Mouse (Mus musculus): ENCODE measurements around the gene Car14. TPM values are rescaled to one million over a fixed set of nuclear protein-coding genes. Genes with fewer than 3 reads are reported as not detected.
A peak's percentile ranks its signal among the peaks of the same experiment; 100 is the strongest.
"Not testable (repeated sequence)": the region's sequence is repeated elsewhere in the genome, so short reads cannot be mapped to it uniquely, and the experiment has no call there.

The Car14 gene
- polyA plus RNA-seq, 1 experiment = 22.3 TPM

GRCm38 (mm10) chr3:95894317-95895160, 10.0 kb downstream of the Car14 start:
- Histone ChIP-seq H3K4me1 (ENCODE audit: control insufficient read depth, insufficient read depth, low read length) (0 out of 2 replicates have a peak, but pooled peaks cover 3% of the 10 kb centered on the region), H3K27ac (ENCODE audit: insufficient read depth, low read length) (peak overlapping the region; percentile 95), H3K4me3 (ENCODE audit: insufficient read depth, low read length) (peak overlapping the region; percentile 96)
- no peak for TF ChIP-seq CTCF (IDR thresholded peaks at IDR 0.05; ENCODE audit: extremely low read depth, insufficient read depth, low read length)
- no peak for TF ChIP-seq POLR2A (IDR thresholded peaks at IDR 0.05; ENCODE audit: extremely low read depth, insufficient read depth, low read length)

DNA sequence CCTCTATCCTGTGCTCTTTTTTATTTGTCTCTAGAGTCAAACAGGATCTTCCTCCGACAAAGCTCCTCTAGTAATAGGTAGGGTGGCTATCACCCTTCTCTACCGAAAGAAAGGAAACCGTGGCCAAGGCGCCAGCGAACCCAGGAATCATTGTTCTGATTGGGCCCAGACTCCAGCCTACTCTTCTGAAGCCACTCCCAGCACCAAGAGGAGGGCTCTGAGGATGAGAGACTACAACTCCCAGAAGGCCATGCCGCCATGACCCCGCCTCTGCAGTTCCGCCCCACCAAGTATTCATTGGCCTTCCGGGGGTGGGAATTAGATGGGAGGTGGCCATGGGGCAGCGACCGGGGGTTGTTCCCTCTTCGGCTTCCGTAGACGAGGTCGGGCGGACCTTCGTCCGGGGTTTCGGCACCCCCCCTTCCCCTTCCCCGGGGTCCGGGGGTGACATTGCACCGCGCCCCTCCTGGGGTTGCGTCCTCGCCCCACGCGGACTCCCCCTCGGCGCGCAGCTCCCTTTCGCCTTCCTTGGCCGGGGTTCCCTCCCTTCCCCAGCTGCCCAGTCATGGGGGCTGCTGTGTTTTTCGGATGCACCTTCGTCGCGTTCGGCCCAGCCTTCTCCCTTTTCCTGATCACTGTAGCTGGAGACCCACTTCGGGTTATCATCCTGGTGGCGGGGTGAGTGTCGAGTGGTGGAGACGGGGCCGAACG, 10.7 kb downstream of the Car14 start, which contains the start of gene Aph1a:
Aph1a (plus strand) TSS at position 364 of the 711 bp plus-strand sequence.
- Histone ChIP-seq H3K27ac (ENCODE audit: insufficient read depth, low read length) (peak within 1 kb of the TSS; percentile 95), H3K4me3 (ENCODE audit: insufficient read depth, low read length) (peak within 1 kb of the TSS; percentile 96)
- peak; percentile 78 for TF ChIP-seq POLR2A (IDR thresholded peaks at IDR 0.05; ENCODE audit: extremely low read depth, insufficient read depth, low read length)
- H3K4me1 ChIP-seq (ENCODE audit: control insufficient read depth, insufficient read depth, low read length) = not testable (repeated sequence)

- H3K4me1 ChIP-seq (ENCODE audit: control insufficient read depth, insufficient read depth, low read length) = 0 out of 2 replicates have a peak, but pooled peaks cover 3% of the 10 kb centered on the region
- TF ChIP-seq CTCF (IDR thresholded peaks at IDR 0.05; ENCODE audit: extremely low read depth, insufficient read depth, low read length) (no peak), POLR2A (IDR thresholded peaks at IDR 0.05; ENCODE audit: extremely low read depth, insufficient read depth, low read length) (no peak)
- H3K27ac ChIP-seq (ENCODE audit: insufficient read depth, low read length) = peak overlapping the region; percentile 56; the same call in 1 of the 2 replicates
Measured at GRCm38 (mm10) chr3:95893126-95893525, 11.4 kb downstream of the Car14 start.

GRCm38 (mm10) chr3:95892066-95893052, 12.1 kb downstream of the Car14 start:
- TF ChIP-seq POLR2A (IDR thresholded peaks at IDR 0.05; ENCODE audit: extremely low read depth, insufficient read depth, low read length) (no peak), CTCF (IDR thresholded peaks at IDR 0.05; ENCODE audit: extremely low read depth, insufficient read depth, low read length) (no peak)
- H3K27ac ChIP-seq (ENCODE audit: insufficient read depth, low read length) = peak overlapping the region; percentile 90
- H3K4me3 ChIP-seq (ENCODE audit: insufficient read depth, low read length) = no peak overlapping the region
- H3K4me1 ChIP-seq (ENCODE audit: control insufficient read depth, insufficient read depth, low read length) = 0 out of 2 replicates have a peak, but pooled peaks cover 3% of the 10 kb centered on the region

More at GRCm38 (mm10) chr3:95893126-95893525, 11.4 kb downstream of the Car14 start:
- H3K4me3 ChIP-seq (ENCODE audit: insufficient read depth, low read length) = no peak overlapping the region; the same call in 1 of the 2 replicates

DNA sequence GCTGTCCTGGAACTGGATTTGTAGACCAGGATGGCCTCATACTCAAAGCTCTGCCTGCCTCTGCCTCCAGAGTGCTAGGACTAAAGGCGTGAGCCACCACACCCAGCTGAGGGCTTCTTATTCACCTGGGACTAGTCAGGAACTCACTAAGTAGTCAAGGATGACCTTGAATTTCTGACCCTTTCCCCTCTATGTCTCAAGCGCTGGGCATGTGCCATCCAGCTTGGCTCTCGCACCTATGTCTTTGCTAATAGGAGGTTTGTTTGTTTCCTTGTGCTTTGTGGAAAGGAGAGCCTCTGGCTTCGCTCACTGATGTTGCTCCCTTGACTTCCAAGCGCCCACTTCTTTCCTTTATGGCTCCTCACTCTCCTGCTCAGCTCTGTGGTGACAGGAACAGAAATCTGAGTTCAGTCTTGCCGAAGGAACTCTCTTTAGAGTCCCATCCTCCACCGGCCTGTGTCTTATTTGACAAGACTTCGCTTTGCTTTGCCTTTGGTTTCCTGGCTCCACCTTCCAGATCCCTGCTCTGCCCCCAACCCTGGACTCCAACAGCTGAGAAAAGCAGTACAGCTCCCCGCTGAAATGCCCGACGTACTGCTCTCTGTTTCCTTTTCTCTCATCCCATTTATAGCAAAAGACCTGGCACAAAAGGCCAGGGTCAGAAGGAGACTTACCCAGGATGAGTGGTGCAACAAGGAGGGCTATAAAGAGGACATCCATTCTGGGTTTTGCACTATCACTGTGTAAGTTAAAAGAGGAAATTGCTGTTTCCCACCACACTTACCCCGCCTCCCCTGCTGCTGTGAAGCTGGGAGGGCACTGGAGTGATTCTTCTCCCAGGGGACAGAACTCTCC, 13.1 kb downstream of the Car14 start, which contains the start of gene BC028528:
BC028528 (minus strand) TSS at position 795 of the 855 bp plus-strand sequence.
- H3K4me1 ChIP-seq (ENCODE audit: control insufficient read depth, insufficient read depth, low read length) = 0 out of 2 replicates have a peak, but pooled peaks cover 3% of the 10 kb centered on the region
- TF ChIP-seq CTCF (IDR thresholded peaks at IDR 0.05; ENCODE audit: extremely low read depth, insufficient read depth, low read length) (no peak), POLR2A (IDR thresholded peaks at IDR 0.05; ENCODE audit: extremely low read depth, insufficient read depth, low read length) (no peak)
- H3K27ac ChIP-seq (ENCODE audit: insufficient read depth, low read length) = peak within 1 kb of the TSS; percentile 90
- H3K4me3 ChIP-seq (ENCODE audit: insufficient read depth, low read length) = peak within 1 kb of the TSS; percentile 8

DNA sequence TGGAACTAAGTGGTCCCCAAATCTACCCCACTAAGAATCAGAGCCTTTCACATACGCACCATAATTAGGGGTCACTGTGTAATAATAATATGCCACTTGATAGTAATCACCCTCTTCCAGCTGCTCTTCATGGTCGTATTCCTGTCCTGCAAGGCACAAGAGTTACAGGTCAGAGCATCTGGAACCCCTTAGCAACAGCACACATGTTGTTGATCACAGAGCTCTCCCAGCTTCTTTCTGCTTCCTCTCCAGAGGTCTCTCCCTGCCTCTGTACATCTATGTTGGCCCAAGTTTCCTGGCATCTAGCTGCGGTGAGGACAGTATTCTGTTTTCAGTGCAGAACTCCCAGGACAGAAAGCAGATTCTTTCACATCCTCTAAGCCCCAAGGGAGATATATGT, 14.8 kb downstream of the Car14 start:
- Histone ChIP-seq H3K27ac (ENCODE audit: insufficient read depth, low read length) (no peak overlapping the region), H3K4me1 (ENCODE audit: control insufficient read depth, insufficient read depth, low read length) (0 out of 2 replicates have a peak, but pooled peaks cover 3% of the 10 kb centered on the region), H3K4me3 (ENCODE audit: insufficient read depth, low read length) (no peak overlapping the region)
- TF ChIP-seq POLR2A (IDR thresholded peaks at IDR 0.05; ENCODE audit: extremely low read depth, insufficient read depth, low read length) (no peak), CTCF (IDR thresholded peaks at IDR 0.05; ENCODE audit: extremely low read depth, insufficient read depth, low read length) (no peak)

- H3K4me3 ChIP-seq (ENCODE audit: insufficient read depth, low read length) = no peak overlapping the region
- peaks cover 4% of the 10 kb centered on the region; the same call in 1 of the 2 replicates for H3K4me1 ChIP-seq (ENCODE audit: control insufficient read depth, insufficient read depth, low read length)
- TF ChIP-seq CTCF (IDR thresholded peaks at IDR 0.05; ENCODE audit: extremely low read depth, insufficient read depth, low read length) = no peak
- no peak for TF ChIP-seq POLR2A (IDR thresholded peaks at IDR 0.05; ENCODE audit: extremely low read depth, insufficient read depth, low read length)
- H3K27ac ChIP-seq (ENCODE audit: insufficient read depth, low read length) = no peak overlapping the region
Measured at GRCm38 (mm10) chr3:95887596-95887995, 16.9 kb downstream of the Car14 start.

DNA sequence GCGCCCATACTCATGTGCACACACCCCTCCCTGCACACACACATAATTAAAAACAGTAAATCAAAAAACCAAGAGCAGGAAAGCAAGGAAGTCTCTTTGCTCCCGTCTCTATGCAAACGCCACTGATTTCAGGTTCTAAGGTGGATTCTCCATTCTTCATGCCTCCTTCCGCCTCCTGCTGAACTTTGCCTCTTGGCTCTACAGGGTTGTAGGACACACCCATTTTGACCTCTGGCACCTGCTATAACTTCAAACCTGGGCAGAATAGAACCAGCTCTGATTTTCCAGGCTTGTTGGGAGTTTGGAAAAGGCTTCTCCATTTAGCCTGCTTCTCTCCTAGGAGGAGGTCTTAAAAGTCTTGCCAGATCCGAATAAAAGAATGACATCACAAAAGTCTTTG, 20.1 kb downstream of the Car14 start:
- Histone ChIP-seq H3K27ac (ENCODE audit: insufficient read depth, low read length) (no peak overlapping the region), H3K4me3 (ENCODE audit: insufficient read depth, low read length) (no peak overlapping the region), H3K4me1 (ENCODE audit: control insufficient read depth, insufficient read depth, low read length) (peaks cover 1% of the 10 kb centered on the region; the same call in 1 of the 2 replicates)
- no peak for TF ChIP-seq POLR2A (IDR thresholded peaks at IDR 0.05; ENCODE audit: extremely low read depth, insufficient read depth, low read length)
